ENCODE assay signal across 12 mouse cellular contexts in the genomic region with DNA sequence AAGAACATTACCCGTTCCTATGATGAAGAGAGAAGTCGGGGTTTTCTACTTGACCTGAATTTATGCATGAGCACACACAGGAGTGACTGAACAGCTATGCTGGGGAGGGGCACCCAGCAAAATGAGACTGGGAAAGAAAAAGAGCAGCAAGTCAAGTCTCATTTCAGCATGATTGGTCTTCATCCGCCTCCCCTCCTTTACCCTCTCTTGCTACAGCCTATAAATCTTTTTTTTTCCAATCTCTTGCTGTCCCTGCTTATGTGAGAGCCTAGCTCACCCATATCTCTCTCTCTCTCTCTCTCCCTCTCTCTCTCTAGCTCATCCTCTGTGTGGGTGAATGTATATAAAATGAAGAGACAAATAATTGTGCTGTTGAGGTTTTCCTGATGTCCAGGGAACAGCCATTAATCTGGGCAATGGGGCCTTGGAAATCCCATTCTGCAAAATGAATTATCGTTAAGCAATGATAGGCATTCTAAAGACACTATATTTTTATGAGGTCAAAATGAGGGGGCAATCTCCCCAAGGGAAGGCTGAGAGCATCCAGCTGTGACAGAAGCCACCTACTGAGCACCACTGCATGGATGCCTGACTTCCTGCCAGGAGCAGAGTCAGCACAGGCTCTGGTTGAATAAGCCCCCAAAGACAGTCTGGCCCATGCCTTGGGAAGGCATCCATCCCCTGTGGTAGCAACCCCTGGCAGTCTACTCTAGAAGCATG.
DNase-seq lines count a peak whose midpoint lies in the region; ATAC-seq and TF ChIP-seq lines count a peak whose summit lies in the region.
"Had no signal": no experiment of that assay in that cellular context is flagged by ENCODE, and none has a peak within 500 bp of the region (broad histone marks: within the 10 kb centered on the region; RNA-seq: fewer than 3 reads in every experiment).

No protein-coding gene starts in this region.

- peaks cover 28% of the 10 kb centered on the region for H3K4me1 ChIP-seq in lung, embryonic 14.5 days (ENCODE audit: insufficient read depth)
- H3K4me1 ChIP-seq in hindbrain, embryonic 12.5 days = peaks cover 72% of the 10 kb centered on the region
- peaks cover 69% of the 10 kb centered on the region for H3K4me1 ChIP-seq in limb, embryonic 12.5 days (replicated peaks)

- peak; percentile 88 for ATAC-seq in lung, embryonic 14.5 days (ENCODE audit: insufficient read depth)
- ATAC-seq in hindbrain, embryonic 12.5 days (ENCODE audit: low FRiP score) = peak; percentile 61
- no peak for ATAC-seq in limb, embryonic 12.5 days (ENCODE audit: insufficient number of reproducible peaks, insufficient read depth, low FRiP score, low TSS enrichment, low read depth)

- H3K27ac ChIP-seq in lung, embryonic 14.5 days (ENCODE audit: low read depth) = peak overlapping the region; percentile 78
- peak overlapping the region; percentile 82 for H3K27ac ChIP-seq in hindbrain, embryonic 12.5 days
- 0 out of 2 replicates have a peak overlapping the region, but pooled peaks have one; percentile 5 for H3K27ac ChIP-seq in limb, embryonic 12.5 days
- H3K27ac ChIP-seq: liver, embryonic 14.5 days had no signal

- H3K36me3 ChIP-seq in lung, embryonic 14.5 days (ENCODE audit: insufficient read depth) = no peaks in the 10 kb centered on the region
- H3K36me3 ChIP-seq in hindbrain, embryonic 12.5 days = no peaks in the 10 kb centered on the region
- no peaks in the 10 kb centered on the region for H3K36me3 ChIP-seq in limb, embryonic 12.5 days

- H3K4me3 ChIP-seq in lung, embryonic 14.5 days (ENCODE audit: low read depth, low read length) = no peak overlapping the region
- H3K4me3 ChIP-seq in hindbrain, embryonic 12.5 days = no peak overlapping the region
- H3K4me3 ChIP-seq in limb, embryonic 12.5 days (replicated peaks) = no peak overlapping the region
- H3K4me3 ChIP-seq: erythroblast, embryonic 14.5 days had no signal

- DNase-seq in lung, embryonic 14.5 days = peak; percentile 90
- no peak for DNase-seq in lung, postnatal 36 days
- DNase-seq in retina, embryonic 14.5 days (ENCODE audit: low spot score) = peak; percentile 70
- DNase-seq in layer of hippocampus, adult 11-12 months (ENCODE audit: low spot score) = no peak
- no peak for DNase-seq in cerebellum, adult 8-10 months
- no peak for DNase-seq in right cerebral cortex, postnatal 14 days
- DNase-seq: heart, postnatal 4 days; right cerebral cortex, adult 18-20 months had no signal

- H3K9ac ChIP-seq in lung, embryonic 14.5 days = no peak overlapping the region
- H3K9ac ChIP-seq in hindbrain, embryonic 12.5 days = no peak overlapping the region
- H3K9ac ChIP-seq in limb, embryonic 12.5 days (replicated peaks) = no peak overlapping the region
- H3K9ac ChIP-seq: liver, embryonic 14.5 days had no signal

- H3K27me3 ChIP-seq in lung, embryonic 14.5 days (ENCODE audit: insufficient read depth, low read length) = no peaks in the 10 kb centered on the region
- no peaks in the 10 kb centered on the region for H3K27me3 ChIP-seq in hindbrain, embryonic 12.5 days
- no peaks in the 10 kb centered on the region for H3K27me3 ChIP-seq in limb, embryonic 12.5 days

- H3K4me2 ChIP-seq in lung, embryonic 14.5 days = peak overlapping the region; percentile 15; the same call in 1 of the 2 replicates
- H3K4me2 ChIP-seq in hindbrain, embryonic 12.5 days (replicated peaks) = peak overlapping the region; percentile 9
- H3K4me2 ChIP-seq in limb, embryonic 12.5 days = no peak overlapping the region

- WGBS in lung, embryonic 14.5 days = 24% methylated on average over 4 of the region's 4 CpGs
- WGBS in hindbrain, embryonic 12.5 days = 31% methylated on average over 4 of the region's 4 CpGs
- WGBS in limb, embryonic 12.5 days = 19% methylated on average over 4 of the region's 4 CpGs

- no peaks in the 10 kb centered on the region for H3K9me3 ChIP-seq in lung, embryonic 14.5 days (ENCODE audit: low read depth, low read length)
- no peaks in the 10 kb centered on the region for H3K9me3 ChIP-seq in hindbrain, embryonic 12.5 days (replicated peaks)
- H3K9me3 ChIP-seq in limb, embryonic 12.5 days = no peaks in the 10 kb centered on the region

- TF ChIP-seq CTCF in lung, embryonic 14.5 days (IDR thresholded peaks at IDR 0.05; ENCODE audit: low read depth) = no peak

Comparison
In these comparisons a context has a peak if more than half of its experiments do, and no peak if none do; other contexts are left out.
1. DNase-seq: peak in lung, embryonic 14.5 days (single experiment) and retina, embryonic 14.5 days (single experiment); none in lung, postnatal 36 days (single experiment), layer of hippocampus, adult 11-12 months (single experiment), cerebellum, adult 8-10 months (single experiment) and right cerebral cortex, postnatal 14 days (single experiment).
2. H3K27ac ChIP-seq: peak in every context shown above with its lines; median percentile 82 in hindbrain, embryonic 12.5 days; 78 in lung, embryonic 14.5 days; 5 in limb, embryonic 12.5 days.